Mouse (Mus musculus): ENCODE measurements around the gene Gm2000. TPM values are rescaled to one million over a fixed set of nuclear protein-coding genes. Genes with fewer than 3 reads are reported as not detected.
"Not testable (repeated sequence)": the region's sequence is repeated elsewhere in the genome, so short reads cannot be mapped to it uniquely, and the experiment has no call there.

Gm2000 gene
- polyA plus RNA-seq, 1 experiment = 51.0 TPM

- no peak for TF ChIP-seq CTCF (IDR thresholded peaks at IDR 0.05; ENCODE audit: extremely low read depth, insufficient read depth, low read length)
- no peak for TF ChIP-seq POLR2A (IDR thresholded peaks at IDR 0.05; ENCODE audit: extremely low read depth, insufficient read depth, low read length)
- H3K27ac ChIP-seq (ENCODE audit: insufficient read depth, low read length) = no peak overlapping the region
These were observed 21.0 kb downstream of the Gm2000 start for GRCm38 (mm10) chr1:156386880-156387279.

GRCm38 (mm10) chr1:156393148-156393547 lies 27.3 kb downstream of the Gm2000 start:
- no peak overlapping the region for H3K27ac ChIP-seq (ENCODE audit: insufficient read depth, low read length)
- no peak overlapping the region for H3K4me3 ChIP-seq (ENCODE audit: insufficient read depth, low read length)
- no peak for TF ChIP-seq CTCF (IDR thresholded peaks at IDR 0.05; ENCODE audit: extremely low read depth, insufficient read depth, low read length)
- TF ChIP-seq POLR2A (IDR thresholded peaks at IDR 0.05; ENCODE audit: extremely low read depth, insufficient read depth, low read length) = no peak
- H3K4me1 ChIP-seq (ENCODE audit: control insufficient read depth, insufficient read depth, low read length) = no peaks in the 10 kb centered on the region

More at GRCm38 (mm10) chr1:156386880-156387279, 21.0 kb downstream of the Gm2000 start:
- Histone ChIP-seq H3K4me3 (ENCODE audit: insufficient read depth, low read length) (no peak overlapping the region), H3K4me1 (ENCODE audit: control insufficient read depth, insufficient read depth, low read length) (no peaks in the 10 kb centered on the region)

- not testable (repeated sequence) for H3K27ac ChIP-seq (ENCODE audit: insufficient read depth, low read length); H3K4me1 ChIP-seq (ENCODE audit: control insufficient read depth, insufficient read depth, low read length); H3K4me3 ChIP-seq (ENCODE audit: insufficient read depth, low read length)
These were observed 34.3 kb downstream of the Gm2000 start for GRCm38 (mm10) chr1:156400159-156400558.

- Histone ChIP-seq H3K4me1 (ENCODE audit: control insufficient read depth, insufficient read depth, low read length) (no peaks in the 10 kb centered on the region), H3K4me3 (ENCODE audit: insufficient read depth, low read length) (no peak overlapping the region), H3K27ac (ENCODE audit: insufficient read depth, low read length) (no peak overlapping the region)
- TF ChIP-seq CTCF (IDR thresholded peaks at IDR 0.05; ENCODE audit: extremely low read depth, insufficient read depth, low read length) = no peak
- TF ChIP-seq POLR2A (IDR thresholded peaks at IDR 0.05; ENCODE audit: extremely low read depth, insufficient read depth, low read length) = no peak
These were observed 36.7 kb downstream of the Gm2000 start for GRCm38 (mm10) chr1:156402491-156402890.

GRCm38 (mm10) chr1:156403251-156403650 lies 37.4 kb downstream of the Gm2000 start:
- Histone ChIP-seq H3K4me3 (ENCODE audit: insufficient read depth, low read length) (no peak overlapping the region), H3K27ac (ENCODE audit: insufficient read depth, low read length) (no peak overlapping the region), H3K4me1 (ENCODE audit: control insufficient read depth, insufficient read depth, low read length) (no peaks in the 10 kb centered on the region)
- TF ChIP-seq CTCF (IDR thresholded peaks at IDR 0.05; ENCODE audit: extremely low read depth, insufficient read depth, low read length) (no peak), POLR2A (IDR thresholded peaks at IDR 0.05; ENCODE audit: extremely low read depth, insufficient read depth, low read length) (no peak)

GRCm38 (mm10) chr1:156408004-156408403 lies 42.2 kb downstream of the Gm2000 start:
- no peak for TF ChIP-seq POLR2A (IDR thresholded peaks at IDR 0.05; ENCODE audit: extremely low read depth, insufficient read depth, low read length)
- TF ChIP-seq CTCF (IDR thresholded peaks at IDR 0.05; ENCODE audit: extremely low read depth, insufficient read depth, low read length) = no peak
- Histone ChIP-seq H3K4me3 (ENCODE audit: insufficient read depth, low read length) (no peak overlapping the region), H3K27ac (ENCODE audit: insufficient read depth, low read length) (no peak overlapping the region), H3K4me1 (ENCODE audit: control insufficient read depth, insufficient read depth, low read length) (no peaks in the 10 kb centered on the region)

- no peak for TF ChIP-seq POLR2A (IDR thresholded peaks at IDR 0.05; ENCODE audit: extremely low read depth, insufficient read depth, low read length)
- no peak for TF ChIP-seq CTCF (IDR thresholded peaks at IDR 0.05; ENCODE audit: extremely low read depth, insufficient read depth, low read length)
- Histone ChIP-seq H3K4me1 (ENCODE audit: control insufficient read depth, insufficient read depth, low read length) (no peaks in the 10 kb centered on the region), H3K27ac (ENCODE audit: insufficient read depth, low read length) (no peak overlapping the region), H3K4me3 (ENCODE audit: insufficient read depth, low read length) (no peak overlapping the region)
These were observed 42.7 kb downstream of the Gm2000 start for GRCm38 (mm10) chr1:156408521-156408920.

Other genes with a start within 250 kb of the Gm2000 start
- 5.9 and 6.2 TPM in 2 replicates for gene Fam163a, start 161.0 kb upstream of the Gm2000 start, polyA plus RNA-seq (2012; rRNA removed)
- gene Tdrd5, start 62.4 kb upstream of the Gm2000 start, polyA plus RNA-seq (2012; rRNA removed) = 1.7 and 1.9 TPM in 2 replicates
- 0.15 and 0.19 TPM in 2 replicates for gene Nphs2, start 55.3 kb upstream of the Gm2000 start, polyA plus RNA-seq (2012; rRNA removed)
- 0.49 and 0.77 TPM in 2 replicates for gene Axdnd1, start 55.1 kb downstream of the Gm2000 start, polyA plus RNA-seq (2012; rRNA removed)
- gene Soat1, start 108.3 kb downstream of the Gm2000 start, polyA plus RNA-seq (2012; rRNA removed) = 23.4 TPM in 2 replicates
- 9.7 and 10.3 TPM in 2 replicates for gene Gm10031, start 158.0 kb downstream of the Gm2000 start, polyA plus RNA-seq (2012; rRNA removed)
- 16.9 and 18.9 TPM in 2 replicates for gene Abl2, start 192.7 kb downstream of the Gm2000 start, polyA plus RNA-seq (2012; rRNA removed)

Measured in cortical plate, adult 2 months (tissue).